Mouse (Mus musculus) CD4-positive, CD25-positive, alpha-beta regulatory T cell, adult 9 weeks (primary cell): ENCODE measurements around the gene Sim2. TPM values are rescaled to one million over a fixed set of nuclear protein-coding genes. Genes with fewer than 3 reads are reported as not detected.

Source experiments
- polyA plus RNA-seq: library from polyadenylated mRNA; unstranded; fragments of 100-300 nt; shearing (Covaris generic); gene quantifications from one replicate; pipeline ENCODE4 v1.2.1, GENCODE M21; 2017

Gene Sim2
- polyA plus RNA-seq = not detected

GRCm38 (mm10) chr16:94084711-94085602 is at the start of gene Sim2:
Gene Sim2, plus strand, starts transcription at chr16:94084931.

Other genes with a start within 250 kb of the Sim2 start
- 29.5 TPM for gene Chaf1b, start 201.0 kb upstream of the Sim2 start, polyA plus RNA-seq
- gene Cldn14, start 76.1 kb upstream of the Sim2 start, polyA plus RNA-seq = not detected
- gene Hlcs, start 228.6 kb downstream of the Sim2 start, polyA plus RNA-seq = 7.6 TPM
- gene Ripply3, start 243.5 kb downstream of the Sim2 start, polyA plus RNA-seq = 0.83 TPM